Mouse (Mus musculus): ENCODE measurements around the gene Ehmt1.

DNA sequence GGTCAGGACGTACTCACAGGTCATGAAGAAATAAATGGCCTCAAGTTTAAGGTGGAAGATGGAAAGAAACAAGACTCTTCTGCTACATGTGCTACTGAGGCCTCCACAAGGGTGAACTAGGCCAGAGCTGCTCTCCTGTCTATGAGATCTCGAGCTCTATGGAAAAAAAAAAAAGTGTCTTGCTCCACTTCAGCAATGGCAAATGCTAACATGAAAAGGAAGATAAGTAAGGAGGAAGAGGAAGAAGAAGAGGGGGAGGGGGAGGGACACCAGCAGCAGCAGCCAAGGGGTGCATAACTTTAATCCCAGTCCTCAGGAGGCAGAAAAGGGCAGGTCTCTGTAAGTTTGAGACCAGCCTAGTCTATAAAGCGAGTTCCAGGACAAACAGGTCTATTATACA, 109.7 kb downstream of the Ehmt1 start:
- TF ChIP-seq POLR2A (IDR thresholded peaks at IDR 0.05; ENCODE audit: insufficient read depth, low read depth, low read length) (no peak), CTCF (IDR thresholded peaks at IDR 0.05; ENCODE audit: insufficient read depth, low read depth, low read length) (no peak)
